Mouse (Mus musculus): Measurements from ENCODE around the gene Abce1. TPM values are rescaled to one million over a fixed set of nuclear protein-coding genes. Genes with fewer than 3 reads are reported as not detected.
"Not testable (repeated sequence)": the region's sequence is repeated elsewhere in the genome, so short reads cannot be mapped to it uniquely, and the experiment has no call there.

The Abce1 gene
- 10 to 100 TPM; 68.9 to 84.2 TPM for total RNA-seq (2021)
- long read RNA-seq, experiment 1, transcript Abce1-201 (18 exons, 3,793 nt) = major isoform, 65 of 76 reads
- long read RNA-seq, experiment 1, partial matches to known transcripts = 4 of 76 reads
- long read RNA-seq, experiment 1, other reads (novel, unspliced or antisense) = 7 of 76 reads
- long read RNA-seq, experiment 2, transcript Abce1-201 (18 exons, 3,793 nt) = major isoform, 66 of 83 reads
- long read RNA-seq, experiment 2, partial matches to known transcripts = 4 of 83 reads
- long read RNA-seq, experiment 2, other reads (novel, unspliced or antisense) = 13 of 83 reads

DNA sequence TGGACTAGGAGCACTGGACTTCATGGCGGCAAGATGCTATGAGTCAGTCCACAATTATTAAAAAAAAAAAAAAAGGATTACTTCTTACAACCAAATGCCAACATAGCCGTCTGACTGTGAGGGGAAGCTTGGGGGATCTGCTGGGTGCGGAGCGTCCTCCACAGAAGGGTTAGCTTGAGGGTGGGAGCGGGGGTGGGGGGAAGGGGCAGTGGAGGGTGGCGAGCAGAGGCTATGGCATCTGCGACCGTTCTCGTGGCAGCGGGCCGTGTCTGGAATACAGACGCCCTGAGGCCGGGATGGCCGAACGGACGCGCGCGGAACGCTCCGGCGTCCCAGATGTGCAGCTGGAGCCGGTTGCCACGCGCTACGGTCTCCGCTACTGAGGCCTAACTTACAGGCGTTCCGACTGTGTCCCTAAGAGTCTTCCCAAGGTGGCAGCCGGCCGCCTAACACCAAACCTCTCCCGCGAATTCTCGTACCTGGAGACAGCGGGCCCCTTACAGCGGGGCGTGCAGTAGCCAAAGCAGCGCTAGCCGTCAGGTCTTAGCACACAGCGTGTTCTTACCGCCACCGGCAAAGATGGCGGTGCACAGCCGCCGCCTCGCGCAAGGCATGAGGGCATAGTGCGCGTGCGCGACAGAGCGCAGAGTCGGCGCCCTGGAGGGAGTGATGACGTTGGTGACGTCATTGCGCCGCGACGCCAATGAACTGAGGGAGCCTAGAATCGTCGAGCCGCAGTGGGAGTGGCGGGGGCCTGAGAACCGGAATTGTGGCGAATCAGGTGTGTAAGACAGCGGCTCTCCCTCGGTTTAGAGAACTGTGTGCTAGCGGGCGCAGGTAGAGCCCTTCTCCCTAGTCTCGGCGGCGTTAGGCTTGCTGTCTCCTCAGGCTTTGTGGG is at the start of gene Abce1, which contains the start of gene Anapc10:
TSS of gene Abce1 (minus strand) at position 677 of the 898 bp plus-strand sequence.
TSS of gene Anapc10 (plus strand) at position 757 of the 898 bp plus-strand sequence.
- peak; percentile 98 to 99 for DNase-seq (ENCODE audit: low spot score in 2 of 2)

DNA sequence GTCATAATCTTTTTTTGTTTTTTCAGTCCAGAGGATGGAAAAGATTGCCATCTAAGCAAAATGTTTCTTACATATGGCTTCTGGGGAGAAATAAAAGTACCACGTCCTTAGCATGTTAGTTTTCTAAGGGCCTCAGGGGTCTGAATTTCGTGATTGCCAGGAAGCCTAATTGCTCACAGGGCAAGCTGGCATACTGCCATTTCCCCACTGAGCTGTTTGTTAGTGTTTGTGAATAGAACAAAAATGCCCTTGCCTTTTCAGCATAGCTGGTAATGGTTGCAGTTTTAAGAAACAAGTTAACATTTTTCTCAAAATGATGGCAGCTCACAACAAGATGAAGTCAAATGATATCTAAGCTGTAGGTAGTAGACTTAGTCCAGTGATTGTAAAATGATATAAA is 38.8 kb upstream of the Abce1 start:
- no peak for DNase-seq (ENCODE audit: low spot score in 2 of 2)

- no peak for DNase-seq (ENCODE audit: low spot score in 2 of 2)
Observed at GRCm38 (mm10) chr8:79748591-79748990, 37.1 kb upstream of the Abce1 start.

DNA sequence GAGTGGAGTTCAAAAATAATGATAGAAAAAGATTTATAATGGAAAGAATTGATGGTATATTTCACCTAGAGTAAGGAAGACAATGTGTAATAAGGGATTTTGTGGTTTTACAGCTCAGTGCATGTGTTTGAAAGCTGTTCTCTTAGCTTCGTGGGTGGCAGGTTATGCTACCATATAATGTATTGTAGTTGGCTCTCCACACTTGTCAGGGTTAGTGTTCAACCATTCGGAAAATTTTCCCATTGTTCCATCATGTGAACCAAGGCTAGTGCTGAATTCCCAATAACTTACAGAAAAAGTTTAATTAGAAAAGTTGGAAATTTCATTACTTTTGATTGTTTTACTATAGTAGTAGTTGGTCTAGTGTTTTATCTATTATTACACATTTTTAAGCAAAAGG is 36.6 kb upstream of the Abce1 start:
- DNase-seq (ENCODE audit: low spot score in 2 of 2) = no peak

GRCm38 (mm10) chr8:79734304-79734703 is 22.8 kb upstream of the Abce1 start:
- DNase-seq (ENCODE audit: low spot score in 2 of 2) = peak in 1 of 2 experiments; percentile 8

DNA sequence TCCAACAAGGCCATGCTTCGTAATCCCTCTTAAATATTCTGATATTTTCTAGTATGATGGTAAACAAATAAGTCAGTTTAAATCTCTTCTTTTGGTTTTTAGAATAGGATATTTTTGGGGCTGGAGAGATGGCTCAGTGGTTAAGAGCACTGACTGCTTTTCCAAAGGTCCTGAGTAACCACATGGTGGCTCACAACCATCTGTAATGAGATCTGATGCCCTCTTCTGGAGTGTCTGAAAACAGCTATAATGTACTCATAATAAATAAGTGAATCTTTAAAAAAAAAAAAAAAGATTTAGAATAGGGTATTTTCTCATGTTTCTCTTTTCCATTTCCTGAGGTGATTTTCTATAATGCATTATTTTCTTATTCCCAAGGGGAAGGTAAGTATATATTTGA is 16.4 kb upstream of the Abce1 start:
- no peak for DNase-seq (ENCODE audit: low spot score in 2 of 2)

GRCm38 (mm10) chr8:79724589-79724988 is 13.0 kb upstream of the Abce1 start:
- no peak for DNase-seq (ENCODE audit: low spot score in 2 of 2)

GRCm38 (mm10) chr8:79723308-79723707 is 11.8 kb upstream of the Abce1 start:
- no peak for DNase-seq (ENCODE audit: low spot score in 2 of 2)

DNA sequence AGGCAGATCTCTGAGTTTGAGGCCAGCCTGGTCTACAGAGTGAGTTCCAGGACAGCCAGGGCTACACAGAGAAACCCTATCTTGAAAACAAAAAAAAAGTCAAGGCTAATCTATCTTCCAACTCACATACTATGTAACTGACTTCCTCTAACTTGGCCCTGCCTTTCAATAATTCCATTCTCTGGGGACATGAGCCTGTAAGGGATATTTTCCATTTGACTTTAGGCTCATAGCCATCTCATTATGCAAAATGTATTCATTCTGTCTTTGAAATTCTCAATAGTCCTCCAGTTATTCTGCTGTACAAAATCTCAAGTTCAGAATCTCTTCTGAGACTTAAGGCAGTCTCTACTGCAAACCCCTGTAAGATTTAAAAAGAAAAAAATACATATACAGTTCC is 10.0 kb upstream of the Abce1 start:
- no peak for DNase-seq (ENCODE audit: low spot score in 2 of 2)

GRCm38 (mm10) chr8:79712676-79713075 is 1.1 kb upstream of the Abce1 start:
- DNase-seq (ENCODE audit: low spot score in 2 of 2) = no peak

DNA sequence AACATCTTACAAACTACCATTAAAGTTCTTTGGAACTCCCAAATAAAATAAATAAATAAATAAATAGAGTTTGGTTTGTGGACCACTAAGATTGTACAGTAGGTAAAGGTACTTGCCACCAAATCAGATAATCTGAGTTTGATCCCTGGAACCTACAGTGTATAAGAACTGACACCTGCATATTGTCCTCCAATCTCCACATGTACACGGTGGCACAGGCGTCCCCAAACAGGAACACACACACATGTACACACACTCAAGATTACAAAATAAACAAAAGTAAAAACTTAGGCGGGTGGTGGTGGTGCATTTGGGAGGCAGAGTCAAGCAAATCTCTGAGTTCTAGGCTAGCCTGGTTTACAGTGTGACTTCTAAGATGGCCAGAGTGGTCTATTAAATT is 4.9 kb downstream of the Abce1 start:
- no peak for DNase-seq (ENCODE audit: low spot score in 2 of 2)

DNA sequence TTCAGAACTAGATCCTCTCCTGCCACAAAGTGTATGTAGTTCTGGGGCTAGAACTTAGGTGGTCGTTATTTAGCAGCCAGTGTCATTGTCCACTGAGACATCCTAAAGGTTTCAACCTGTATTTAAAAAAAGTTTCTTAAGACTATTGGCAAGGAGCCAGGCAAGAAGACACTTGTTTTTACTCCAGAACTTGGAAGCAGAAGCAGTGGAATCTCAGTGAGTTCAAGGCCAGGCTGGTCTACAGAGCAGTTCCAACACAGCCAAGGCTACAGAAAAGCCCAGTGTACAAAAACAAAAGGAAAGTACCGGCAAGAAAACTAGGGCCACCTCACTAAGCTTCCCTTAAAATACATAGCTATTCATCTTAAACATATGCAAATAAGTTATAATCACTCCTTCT is 19.0 kb downstream of the Abce1 start:
- DNase-seq (ENCODE audit: low spot score in 2 of 2) = no peak

DNA sequence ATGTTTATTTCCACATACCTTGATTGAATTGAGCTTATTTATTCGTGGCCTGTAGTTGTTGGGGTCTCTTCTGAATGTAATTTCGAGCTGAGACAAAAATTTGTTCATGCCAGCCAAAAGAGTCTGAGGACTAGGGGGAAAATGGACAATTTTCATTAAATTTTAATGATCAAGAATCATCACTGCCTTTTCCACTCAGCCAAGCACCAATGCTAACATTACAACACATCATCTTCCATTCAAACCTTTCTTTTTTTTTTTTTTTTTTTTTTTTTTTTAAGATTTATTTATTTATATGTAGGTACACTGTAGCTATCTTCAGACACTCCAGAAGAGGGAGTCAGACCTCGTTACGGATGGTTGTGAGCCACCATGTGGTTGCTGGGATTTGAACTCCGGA is 25.6 kb downstream of the Abce1 start:
- DNase-seq (ENCODE audit: low spot score in 2 of 2) = not testable (repeated sequence)

- no peak for DNase-seq (ENCODE audit: low spot score in 2 of 2)
Observed at GRCm38 (mm10) chr8:79680965-79681364, 30.6 kb downstream of the Abce1 start.

DNA sequence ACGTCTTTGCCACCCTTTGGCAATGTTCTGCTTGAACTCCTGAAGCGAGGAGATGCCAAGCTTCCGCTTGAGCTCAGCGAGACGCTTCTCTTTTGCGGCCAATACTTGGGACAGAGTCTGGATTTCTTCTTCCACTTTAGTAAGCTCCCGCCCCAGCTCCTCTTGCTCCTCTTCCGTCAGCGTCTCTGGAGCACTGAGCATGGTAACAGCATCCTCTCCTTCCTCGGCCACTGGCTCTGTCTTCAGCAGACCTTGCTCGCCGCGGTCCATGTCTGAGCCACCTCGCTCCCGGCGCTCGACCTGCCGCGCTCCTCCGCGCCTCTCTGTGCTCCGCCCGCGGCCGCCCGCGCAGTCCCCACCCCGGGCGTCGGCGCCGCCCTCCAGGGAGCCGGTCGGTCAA is 31.0 kb downstream of the Abce1 start:
- DNase-seq (ENCODE audit: low spot score in 2 of 2) = peak; percentile 31 to 43

DNA sequence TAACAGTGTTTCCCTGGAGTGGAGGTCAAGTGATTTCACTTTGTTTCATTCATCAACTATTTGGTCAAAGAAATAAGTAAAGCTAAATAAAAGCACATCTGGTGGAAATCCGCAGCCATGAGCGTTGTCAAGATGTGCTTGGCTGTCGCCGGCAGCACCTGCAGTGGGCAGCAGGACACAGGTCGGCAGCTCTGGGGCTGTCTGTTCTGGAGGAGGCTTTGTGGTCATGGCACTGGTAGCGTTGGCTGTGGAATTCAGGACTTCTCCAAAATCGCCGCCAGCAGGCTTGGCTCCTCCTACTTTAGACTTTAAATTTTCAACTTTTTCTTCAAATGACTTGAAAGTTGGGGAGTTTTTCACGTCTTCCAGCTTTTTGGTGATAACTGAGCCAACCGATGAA is 31.5 kb downstream of the Abce1 start:
- not testable (repeated sequence) for DNase-seq (ENCODE audit: low spot score in 2 of 2)

GRCm38 (mm10) chr8:79679005-79679404 is 32.5 kb downstream of the Abce1 start:
- DNase-seq (ENCODE audit: low spot score in 2 of 2) = no peak

DNA sequence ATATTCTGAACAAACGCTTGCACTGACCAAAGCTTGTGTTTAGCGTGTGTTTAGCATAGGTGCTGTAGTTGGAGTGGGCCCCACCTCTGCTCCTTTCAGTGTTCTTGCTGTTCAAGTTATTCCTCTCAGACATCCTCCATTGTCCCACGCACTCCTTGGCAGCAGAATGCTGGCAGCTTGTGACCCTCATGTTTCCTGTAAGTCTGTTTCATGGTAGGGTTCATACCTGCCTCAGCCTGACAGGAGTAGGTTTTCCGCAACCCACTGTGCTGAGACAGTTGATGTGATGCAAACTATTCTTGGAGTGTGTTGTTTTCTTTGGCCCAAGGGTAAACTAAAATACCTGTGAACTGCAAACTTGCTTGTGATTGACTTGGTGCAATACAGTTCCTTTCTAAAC is 35.1 kb downstream of the Abce1 start:
- DNase-seq (ENCODE audit: low spot score in 2 of 2) = no peak

- DNase-seq (ENCODE audit: low spot score in 2 of 2) = not testable (repeated sequence)
Observed at GRCm38 (mm10) chr8:79658715-79659114, 52.8 kb downstream of the Abce1 start.

GRCm38 (mm10) chr8:79653736-79654135 is 57.8 kb downstream of the Abce1 start:
- DNase-seq (ENCODE audit: low spot score in 2 of 2) = no peak

DNA sequence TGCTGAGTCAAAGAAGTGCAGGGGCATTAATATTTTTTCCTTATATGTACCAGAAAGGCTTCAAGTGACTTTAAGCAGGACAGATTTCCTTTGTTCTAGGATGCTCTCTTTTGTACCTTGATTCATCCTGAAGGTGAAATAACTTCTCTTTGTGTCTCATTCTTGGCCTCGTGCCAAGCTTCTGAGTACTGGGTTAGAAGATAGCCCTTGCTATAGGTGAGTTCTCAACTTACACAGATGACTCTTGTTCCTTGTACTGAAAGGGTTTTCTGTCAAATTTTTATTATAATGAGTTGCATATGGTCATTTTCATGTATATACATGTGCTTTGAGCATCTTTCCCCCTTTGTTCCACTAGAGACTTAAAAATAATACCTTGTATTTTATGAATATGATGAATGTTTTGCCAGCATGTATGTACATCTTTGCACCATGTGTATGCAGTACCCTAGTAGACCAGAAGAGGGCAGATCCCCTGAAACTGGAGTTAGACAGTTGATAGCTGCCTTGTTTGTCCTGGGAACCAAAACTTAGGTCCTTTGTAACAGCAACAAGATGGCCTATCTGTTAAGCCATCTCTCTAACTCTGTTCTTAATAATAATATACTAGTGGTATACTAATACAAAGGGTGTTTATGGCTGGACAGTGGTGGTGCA is 61.3 kb downstream of the Abce1 start:
- no peak for DNase-seq (ENCODE audit: low spot score in 2 of 2)

GRCm38 (mm10) chr8:79649569-79649968 is 62.0 kb downstream of the Abce1 start:
- DNase-seq (ENCODE audit: low spot score in 2 of 2) = no peak

All from adrenal gland, adult 18-20 months (tissue).